Mouse (Mus musculus) spleen, adult 2 months (tissue): ENCODE measurements around the gene Zswim9. TPM values are rescaled to one million over a fixed set of nuclear protein-coding genes. Genes with fewer than 3 reads are reported as not detected.
"Not testable (repeated sequence)": the region's sequence is repeated elsewhere in the genome, so short reads cannot be mapped to it uniquely, and the experiment has no call there.

ENCODE experiments used
- DNase-seq, 2 experiments: peaks; one replicate each; pipeline versions ENCODE4 v3.0.0 to v3.0.0-alpha.2; 2012 to 2021; ENCODE audit warnings: low spot score in 2 of 2, low read depth in 1 of 2
- H3K27ac ChIP-seq: fragments of 200-500 bp; 2 replicates; pipeline ENCODE4 v1.5.1; 2012; ENCODE audit warnings: low read length, inconsistent platforms; ENCODE audit not compliant: insufficient read depth
- H3K27me3 ChIP-seq: fragments of 200-500 bp; 2 replicates; pipeline ENCODE4 v1.6.1; 2012; ENCODE audit warnings: mild to moderate bottlenecking, moderate library complexity, low read length, inconsistent platforms; ENCODE audit not compliant: control insufficient read depth, insufficient read depth
- H3K36me3 ChIP-seq: fragments of 200-500 bp; 2 replicates; pipeline ENCODE4 v1.6.1; 2012; ENCODE audit warnings: mild to moderate bottlenecking, low read length, inconsistent platforms; ENCODE audit not compliant: control insufficient read depth, insufficient read depth
- H3K4me1 ChIP-seq: fragments of 200-500 bp; 2 replicates; pipeline ENCODE4 v1.6.1; 2011; ENCODE audit warnings: inconsistent platforms; ENCODE audit not compliant: control insufficient read depth, insufficient read depth, insufficient read length
- H3K4me3 ChIP-seq: fragments of 200-500 bp; 2 replicates; pipeline ENCODE4 v1.5.1; 2011; ENCODE audit warnings: mild to moderate bottlenecking, inconsistent platforms; ENCODE audit not compliant: insufficient read depth, insufficient read length; ENCODE audit errors: extremely low read depth
- CTCF ChIP-seq: fragments of 200-500 bp; IDR thresholded peaks from 2 replicates; pipeline ENCODE4 v1.5.1; 2011; ENCODE audit warnings: mild to moderate bottlenecking, inconsistent platforms; ENCODE audit not compliant: insufficient read depth, insufficient read length, insufficient replicate concordance; ENCODE audit errors: extremely low read depth
- POLR2A ChIP-seq: fragments of 200-500 bp; IDR thresholded peaks from 2 replicates; pipeline ENCODE4 v1.6.1; 2011; ENCODE audit warnings: low read depth, low read length, inconsistent platforms
- WGBS: fragments of 180-500 bp; shearing (Covaris S2); methylation state at CpG from one replicate; pipeline ENCODE4 v1.1.7; 2018; 5-methylcytosine and 5-hydroxymethylcytosine counted together
- polyA plus RNA-seq: library from polyadenylated mRNA; depleted of rRNA; stranded (reverse); fragments of >200 nt; gene quantifications from 2 replicates; pipeline ENCODE4 v1.2.3, GENCODE M21; 2012

The Zswim9 gene
- polyA plus RNA-seq, 1 experiment: 2.5 TPM

- WGBS: 90% methylated on average over 2 of the region's 2 CpGs
- Histone ChIP-seq H3K36me3 (peaks cover 8% of the 10 kb centered on the region), H3K27ac (no peak overlapping the region), H3K27me3 (no peaks in the 10 kb centered on the region), H3K4me1 (no peaks in the 10 kb centered on the region), H3K4me3 (no peak overlapping the region)
- DNase-seq: no peak
- TF ChIP-seq CTCF: no peak
- no peak for TF ChIP-seq POLR2A
Observed at GRCm38 (mm10) chr7:13291370-13291769, 12.8 kb upstream of the Zswim9 start.

GRCm38 (mm10) chr7:13290041-13290675 is 11.6 kb upstream of the Zswim9 start:
- Histone ChIP-seq H3K27ac (no peak overlapping the region), H3K27me3 (no peaks in the 10 kb centered on the region), H3K4me1 (no peaks in the 10 kb centered on the region), H3K36me3 (peaks cover 6% of the 10 kb centered on the region), H3K4me3 (no peak overlapping the region)
- TF ChIP-seq POLR2A (no peak), CTCF (no peak)
- no peak for DNase-seq
- 94% methylated on average over 1 of the region's 1 CpGs for WGBS

- no peaks in the 10 kb centered on the region for H3K27me3 ChIP-seq
- no peak overlapping the region for H3K27ac ChIP-seq
- H3K36me3 ChIP-seq: peaks cover 6% of the 10 kb centered on the region
- WGBS: 75% methylated on average over 5 of the region's 5 CpGs
- no peak for DNase-seq
- H3K4me3 ChIP-seq: no peak overlapping the region
- no peaks in the 10 kb centered on the region for H3K4me1 ChIP-seq
- TF ChIP-seq POLR2A (no peak), CTCF (peak; percentile 32; the same call in 1 of the 2 replicates)
Observed at GRCm38 (mm10) chr7:13288621-13289020, 10.1 kb upstream of the Zswim9 start.

- 2% methylated on average over 15 of the region's 29 CpGs for WGBS
- H3K4me3 ChIP-seq: peak overlapping the region; percentile 73
- not testable (repeated sequence) for H3K4me1 ChIP-seq, DNase-seq, H3K27me3 ChIP-seq, H3K27ac ChIP-seq, H3K36me3 ChIP-seq
Observed at GRCm38 (mm10) chr7:13278957-13279356, 436 bp upstream of the Zswim9 start.

- peak overlapping the region; percentile 76; the same call in 1 of the 2 replicates for H3K27ac ChIP-seq
- H3K4me1 ChIP-seq: peaks cover 2% of the 10 kb centered on the region; the same call in 1 of the 2 replicates
- H3K27me3 ChIP-seq: no peaks in the 10 kb centered on the region
- no peak for DNase-seq
- H3K36me3 ChIP-seq: no peaks in the 10 kb centered on the region
- WGBS: 26% methylated on average over 2 of the region's 2 CpGs
- H3K4me3 ChIP-seq: peak overlapping the region; percentile 73
- TF ChIP-seq POLR2A: no peak
- no peak for TF ChIP-seq CTCF
Observed at GRCm38 (mm10) chr7:13277833-13278232, 688 bp downstream of the Zswim9 start.

GRCm38 (mm10) chr7:13277081-13277480 is 1.4 kb downstream of the Zswim9 start, which contains the start of gene Lig1:
Gene Lig1 (plus strand): TSS chr7:13277283.
- no peaks in the 10 kb centered on the region for H3K36me3 ChIP-seq
- WGBS: 96% methylated on average over 16 of the region's 16 CpGs
- H3K27me3 ChIP-seq: no peaks in the 10 kb centered on the region
- peaks cover 2% of the 10 kb centered on the region; the same call in 1 of the 2 replicates for H3K4me1 ChIP-seq
- peak within 1 kb of the TSS; percentile 76; the same call in 1 of the 2 replicates for H3K27ac ChIP-seq
- DNase-seq: no peak
- TF ChIP-seq CTCF (no peak), POLR2A (no peak)
- peak within 1 kb of the TSS; percentile 73 for H3K4me3 ChIP-seq

GRCm38 (mm10) chr7:13271704-13272103 is 6.8 kb downstream of the Zswim9 start:
- DNase-seq: no peak
- no peaks in the 10 kb centered on the region for H3K36me3 ChIP-seq
- H3K4me3 ChIP-seq: no peak overlapping the region
- H3K4me1 ChIP-seq: no peaks in the 10 kb centered on the region
- no peak for TF ChIP-seq CTCF
- no peak for TF ChIP-seq POLR2A
- H3K27ac ChIP-seq: no peak overlapping the region
- WGBS: 92% methylated on average over 1 of the region's 1 CpGs
- H3K27me3 ChIP-seq: no peaks in the 10 kb centered on the region
